Mouse (Mus musculus) stomach, postnatal 0 days (tissue): ENCODE measurements around the gene Arrb1.

Experiments used
- CTCF ChIP-seq: IDR thresholded peaks from 2 replicates; pipeline ENCODE4 v1.5.1; 2016; ENCODE audit warnings: antibody characterized with exemption, low read depth, mild to moderate bottlenecking, moderate library complexity
- EP300 ChIP-seq: optimal IDR thresholded peaks from 2 replicates; pipeline ENCODE3; 2016; ENCODE audit warnings: antibody characterized with exemption

DNA sequence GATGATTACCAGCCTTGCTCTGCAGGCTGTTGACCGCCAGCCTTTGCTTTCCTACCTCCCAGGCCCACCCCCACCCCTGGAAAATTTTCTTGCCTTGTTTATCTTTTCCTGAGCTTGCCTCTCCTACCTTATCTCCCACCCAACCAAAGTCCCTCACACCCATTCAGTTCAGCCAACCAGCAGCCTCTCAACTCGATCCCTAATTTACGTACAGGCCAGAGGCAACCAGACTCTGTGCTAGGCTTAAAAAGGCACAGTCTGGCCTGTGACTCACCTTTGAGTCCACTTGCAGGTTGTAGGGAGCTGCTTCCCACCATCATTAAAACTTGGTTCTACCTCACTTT, 18.5 kb upstream of the Arrb1 start:
- TF ChIP-seq EP300, result no peak
- no peak for TF ChIP-seq CTCF
